Mouse (Mus musculus): ENCODE data around the gene Rsrc1. TPM values are rescaled to one million over a fixed set of nuclear protein-coding genes. Genes with fewer than 3 reads are reported as not detected.
A peak's percentile ranks its signal among the peaks of the same experiment; 100 is the strongest.

The Rsrc1 gene
- polyA plus RNA-seq, 1 experiment from 2014 or later, result 27.0 TPM

- no peaks in the 10 kb centered on the region for H3K9me3 ChIP-seq (ENCODE audit: control insufficient read depth, low read length)
- peak overlapping the region; percentile 54 for H3K4me2 ChIP-seq (ENCODE audit: low read length)
- H3K27me3 ChIP-seq (ENCODE audit: control insufficient read depth, insufficient read depth, low read length), result peaks cover 90% of the 10 kb centered on the region
- WGBS, result 2% methylated on average over 44 of the region's 45 CpGs
- H3K36me3 ChIP-seq (ENCODE audit: control insufficient read depth, insufficient read depth, low read length), result no peaks in the 10 kb centered on the region
- no peak for ATAC-seq (ENCODE audit: insufficient number of reproducible peaks, insufficient read depth, low FRiP score, low read depth)
- no peak overlapping the region for H3K27ac ChIP-seq (replicated peaks in 1 of 2; ENCODE audit: control insufficient read depth in 1 of 2, insufficient read depth in 1 of 2, low read depth in 2 of 2, low read length in 2 of 2)
- H3K4me1 ChIP-seq (ENCODE audit: control insufficient read depth in 2 of 2, insufficient read depth in 2 of 2, low read length in 2 of 2), result peaks cover 12 to 18% of the 10 kb centered on the region in 2 experiments; a peak in 3 of 4 replicates
- peak overlapping the region; percentile 30; the same call in 1 of the 2 replicates for H3K9ac ChIP-seq (ENCODE audit: low read length)
- H3K4me3 ChIP-seq (ENCODE audit: control insufficient read depth in 1 of 2, insufficient read depth in 1 of 2, low read depth in 1 of 2, low read length in 2 of 2), result peak overlapping the region in 1 of 2 experiments; percentile 35; a peak in 2 of 4 replicates
Measured at GRCm38 (mm10) chr3:66978457-66979381, 2.5 kb upstream of the Rsrc1 start.

- H3K27me3 ChIP-seq (ENCODE audit: control insufficient read depth, insufficient read depth, low read length), result peaks cover 90% of the 10 kb centered on the region
- no peaks in the 10 kb centered on the region for H3K9me3 ChIP-seq (ENCODE audit: control insufficient read depth, low read length)
- H3K4me2 ChIP-seq (ENCODE audit: low read length), result no peak overlapping the region; the same call in 1 of the 2 replicates
- no peak overlapping the region for H3K4me3 ChIP-seq (ENCODE audit: control insufficient read depth in 1 of 2, insufficient read depth in 1 of 2, low read depth in 1 of 2, low read length in 2 of 2)
- no peak for ATAC-seq (ENCODE audit: insufficient number of reproducible peaks, insufficient read depth, low FRiP score, low read depth)
- no peak overlapping the region for H3K9ac ChIP-seq (ENCODE audit: low read length)
- H3K4me1 ChIP-seq (ENCODE audit: control insufficient read depth in 2 of 2, insufficient read depth in 2 of 2, low read length in 2 of 2), result peaks cover 12 to 18% of the 10 kb centered on the region in 2 experiments; a peak in 3 of 4 replicates
- H3K27ac ChIP-seq (replicated peaks in 1 of 2; ENCODE audit: control insufficient read depth in 1 of 2, insufficient read depth in 1 of 2, low read depth in 2 of 2, low read length in 2 of 2), result no peak overlapping the region
- WGBS, result 10% methylated on average over 9 of the region's 9 CpGs
- no peaks in the 10 kb centered on the region for H3K36me3 ChIP-seq (ENCODE audit: control insufficient read depth, insufficient read depth, low read length)
Measured at GRCm38 (mm10) chr3:66979491-66979890, 1.7 kb upstream of the Rsrc1 start.

- Histone ChIP-seq H3K4me2 (ENCODE audit: low read length) (peak overlapping the region; percentile 94), H3K27ac (replicated peaks in 1 of 2; ENCODE audit: control insufficient read depth in 1 of 2, insufficient read depth in 1 of 2, low read depth in 2 of 2, low read length in 2 of 2) (no peak overlapping the region), H3K27me3 (ENCODE audit: control insufficient read depth, insufficient read depth, low read length) (peaks cover 84% of the 10 kb centered on the region), H3K9me3 (ENCODE audit: control insufficient read depth, low read length) (no peaks in the 10 kb centered on the region), H3K9ac (ENCODE audit: low read length) (peak overlapping the region; percentile 59; the same call in 1 of the 2 replicates), H3K4me3 (ENCODE audit: control insufficient read depth in 1 of 2, insufficient read depth in 1 of 2, low read depth in 1 of 2, low read length in 2 of 2) (peak overlapping the region; percentile 58 to 59), H3K4me1 (ENCODE audit: control insufficient read depth in 2 of 2, insufficient read depth in 2 of 2, low read length in 2 of 2) (peaks cover 12 to 18% of the 10 kb centered on the region in 2 experiments; a peak in 3 of 4 replicates), H3K36me3 (ENCODE audit: control insufficient read depth, insufficient read depth, low read length) (no peaks in the 10 kb centered on the region)
- 3% methylated on average over 29 of the region's 29 CpGs for WGBS
- ATAC-seq (ENCODE audit: insufficient number of reproducible peaks, insufficient read depth, low FRiP score, low read depth), result no peak
Measured at GRCm38 (mm10) chr3:66980111-66980975, 847 bp upstream of the Rsrc1 start.

GRCm38 (mm10) chr3:66981706-66982105 is 516 bp downstream of the Rsrc1 start, which contains the start of gene Shox2:
Shox2 (minus strand) TSS chr3:66981771.
- Histone ChIP-seq H3K4me2 (ENCODE audit: low read length) (peak within 1 kb of the TSS; percentile 94), H3K27ac (replicated peaks in 1 of 2; ENCODE audit: control insufficient read depth in 1 of 2, insufficient read depth in 1 of 2, low read depth in 2 of 2, low read length in 2 of 2) (0 out of 4 replicates have a peak within 1 kb of the TSS, but pooled peaks of 1 of the 2 experiments have one; percentile 6), H3K4me3 (ENCODE audit: control insufficient read depth in 1 of 2, insufficient read depth in 1 of 2, low read depth in 1 of 2, low read length in 2 of 2) (peak within 1 kb of the TSS; percentile 58 to 59), H3K9me3 (ENCODE audit: control insufficient read depth, low read length) (no peaks in the 10 kb centered on the region), H3K4me1 (ENCODE audit: control insufficient read depth in 2 of 2, insufficient read depth in 2 of 2, low read length in 2 of 2) (peaks cover 12 to 24% of the 10 kb centered on the region in 2 experiments; a peak in 3 of 4 replicates), H3K27me3 (ENCODE audit: control insufficient read depth, insufficient read depth, low read length) (peaks cover 72% of the 10 kb centered on the region), H3K9ac (ENCODE audit: low read length) (peak within 1 kb of the TSS; percentile 59; the same call in 1 of the 2 replicates), H3K36me3 (ENCODE audit: control insufficient read depth, insufficient read depth, low read length) (no peaks in the 10 kb centered on the region)
- ATAC-seq (ENCODE audit: insufficient number of reproducible peaks, insufficient read depth, low FRiP score, low read depth), result no peak
- WGBS, result under 1% methylated on average over 14 of the region's 15 CpGs

GRCm38 (mm10) chr3:66982181-66982911 is 1.2 kb downstream of the Rsrc1 start:
- Histone ChIP-seq H3K36me3 (ENCODE audit: control insufficient read depth, insufficient read depth, low read length) (no peaks in the 10 kb centered on the region), H3K9ac (ENCODE audit: low read length) (no peak overlapping the region), H3K4me1 (ENCODE audit: control insufficient read depth in 2 of 2, insufficient read depth in 2 of 2, low read length in 2 of 2) (peaks cover 12 to 25% of the 10 kb centered on the region in 2 experiments; a peak in 3 of 4 replicates), H3K4me3 (ENCODE audit: control insufficient read depth in 1 of 2, insufficient read depth in 1 of 2, low read depth in 1 of 2, low read length in 2 of 2) (peak overlapping the region; percentile 36 to 58), H3K9me3 (ENCODE audit: control insufficient read depth, low read length) (no peaks in the 10 kb centered on the region), H3K4me2 (ENCODE audit: low read length) (peak overlapping the region; percentile 94), H3K27me3 (ENCODE audit: control insufficient read depth, insufficient read depth, low read length) (peaks cover 66% of the 10 kb centered on the region), H3K27ac (replicated peaks in 1 of 2; ENCODE audit: control insufficient read depth in 1 of 2, insufficient read depth in 1 of 2, low read depth in 2 of 2, low read length in 2 of 2) (no peak overlapping the region)
- 1% methylated on average over 29 of the region's 29 CpGs for WGBS
- ATAC-seq (ENCODE audit: insufficient number of reproducible peaks, insufficient read depth, low FRiP score, low read depth), result no peak

- ATAC-seq (ENCODE audit: insufficient number of reproducible peaks, insufficient read depth, low FRiP score, low read depth), result no peak
- no peaks in the 10 kb centered on the region for H3K9me3 ChIP-seq (ENCODE audit: control insufficient read depth, low read length)
- peaks cover 12 to 23% of the 10 kb centered on the region in 2 experiments; a peak in 3 of 4 replicates for H3K4me1 ChIP-seq (ENCODE audit: control insufficient read depth in 2 of 2, insufficient read depth in 2 of 2, low read length in 2 of 2)
- H3K27me3 ChIP-seq (ENCODE audit: control insufficient read depth, insufficient read depth, low read length), result peaks cover 54% of the 10 kb centered on the region
- no peaks in the 10 kb centered on the region for H3K36me3 ChIP-seq (ENCODE audit: control insufficient read depth, insufficient read depth, low read length)
- H3K4me2 ChIP-seq (ENCODE audit: low read length), result no peak overlapping the region
- WGBS, result 21% methylated on average over 3 of the region's 3 CpGs
- H3K9ac ChIP-seq (ENCODE audit: low read length), result no peak overlapping the region
- no peak overlapping the region for H3K27ac ChIP-seq (replicated peaks in 1 of 2; ENCODE audit: control insufficient read depth in 1 of 2, insufficient read depth in 1 of 2, low read depth in 2 of 2, low read length in 2 of 2)
- H3K4me3 ChIP-seq (ENCODE audit: control insufficient read depth in 1 of 2, insufficient read depth in 1 of 2, low read depth in 1 of 2, low read length in 2 of 2), result no peak overlapping the region
Measured at GRCm38 (mm10) chr3:66983481-66983880, 2.3 kb downstream of the Rsrc1 start.
